Mouse (Mus musculus) embryonic facial prominence, embryonic 11.5 days (tissue): ENCODE results near the gene Topaz1. TPM values are rescaled to one million over a fixed set of nuclear protein-coding genes. Genes with fewer than 3 reads are reported as not detected.
A peak's percentile ranks its signal among the peaks of the same experiment; 100 is the strongest.

Experiments used
- ATAC-seq: fragments of 200-750 bp; cut with Nextera tagmentation; replicated peaks from 2 replicates; pipeline ENCODE4 v1.8.0; 2017; ENCODE audit warnings: low read depth; ENCODE audit not compliant: insufficient number of reproducible peaks, low FRiP score, low TSS enrichment
- DNase-seq: peaks from one replicate; pipeline ENCODE4 v3.0.0-alpha.2; 2015; ENCODE audit warnings: low spot score
- H3K27ac ChIP-seq: fragments of 300-500 bp; sonication (generic); replicated peaks from 2 replicates; pipeline ENCODE4 v1.5.1; 2014; ENCODE audit warnings: mild to moderate bottlenecking, low read depth, low read length, control low read depth
- H3K27me3 ChIP-seq: fragments of 300-500 bp; sonication (generic); 2 replicates; pipeline ENCODE4 v1.6.1; 2014; ENCODE audit warnings: mild to moderate bottlenecking, low read length, moderate library complexity, mixed read lengths; ENCODE audit not compliant: control insufficient read depth, insufficient read depth
- H3K36me3 ChIP-seq: fragments of 300-500 bp; sonication (generic); replicated peaks from 2 replicates; pipeline ENCODE4 v1.6.1; 2014; ENCODE audit warnings: low read depth, mild to moderate bottlenecking, low read length, moderate library complexity, mixed read lengths; ENCODE audit not compliant: control insufficient read depth, insufficient read depth
- H3K4me1 ChIP-seq: fragments of 300-500 bp; sonication (generic); 2 replicates; pipeline ENCODE4 v1.6.1; 2014; ENCODE audit warnings: low read length, mixed read lengths; ENCODE audit not compliant: control insufficient read depth, insufficient read depth
- H3K4me2 ChIP-seq: fragments of 300-500 bp; sonication (generic); 2 replicates; pipeline ENCODE4 v1.6.1; 2014; ENCODE audit warnings: low read depth, mild to moderate bottlenecking, control low read depth, low read length, moderate library complexity
- H3K4me3 ChIP-seq: fragments of 300-500 bp; sonication (generic); 2 replicates; pipeline ENCODE4 v1.5.1; 2014; ENCODE audit warnings: low read depth, low read length, control low read depth
- H3K9ac ChIP-seq: fragments of 300-500 bp; sonication (generic); replicated peaks from 2 replicates; pipeline ENCODE4 v1.6.1; 2014; ENCODE audit warnings: mild to moderate bottlenecking, control low read depth, low read length
- H3K9me3 ChIP-seq: fragments of 300-500 bp; sonication (generic); replicated peaks from 2 replicates; pipeline ENCODE4 v1.6.1; 2016; ENCODE audit warnings: mild to moderate bottlenecking, low read length, inconsistent platforms, mixed read lengths; ENCODE audit not compliant: control insufficient read depth
- WGBS: fragments of 180-500 bp; shearing (Covaris S2); extraction: QIAGEN DNeasy Blood & Tissue Kit; methylation state at CpG from one replicate; pipeline ENCODE4 v1.1.7; 2014; 5-methylcytosine and 5-hydroxymethylcytosine counted together
- polyA plus RNA-seq: library from polyadenylated mRNA; unstranded; fragments of >200 nt; fragmentation: Nextera tagmentation; extraction: Ambion mirVana; gene quantifications from 2 replicates; pipeline ENCODE4 v1.2.1, GENCODE M21; 2014

Topaz1 gene
- polyA plus RNA-seq, 1 experiment from 2014 or later = not detected

DNA sequence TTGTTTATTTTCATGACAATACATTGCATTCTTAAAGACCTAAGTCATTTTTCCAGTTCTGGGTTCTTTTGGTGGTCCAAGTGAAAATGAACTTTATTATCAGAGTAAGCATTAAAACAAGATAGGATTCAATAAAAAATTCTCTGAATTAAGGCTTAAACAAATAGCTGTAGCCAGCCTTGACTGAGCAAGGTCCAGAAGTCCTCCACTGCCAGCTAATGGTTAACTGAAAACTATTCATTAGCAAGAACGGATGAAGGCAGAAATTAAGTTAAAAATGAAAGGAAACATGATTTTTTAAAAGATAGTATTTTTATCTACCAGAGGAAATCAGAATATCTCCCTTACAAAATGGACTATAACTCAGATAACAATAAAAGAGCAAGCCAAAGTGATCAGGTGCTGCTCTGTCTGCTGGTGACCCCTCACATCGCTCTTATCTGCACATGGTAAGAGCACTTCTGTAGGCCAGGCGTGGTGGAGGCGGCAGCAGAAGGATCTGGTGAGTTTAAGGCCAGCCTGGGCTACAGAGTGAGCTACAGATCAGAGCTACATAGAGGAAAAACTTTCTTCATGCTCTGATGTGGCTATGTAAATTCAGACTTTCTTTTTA is 68.2 kb downstream of the Topaz1 start:
- no peak for DNase-seq
- ATAC-seq = no peak
- H3K27ac ChIP-seq = no peak overlapping the region
- no peaks in the 10 kb centered on the region for H3K9me3 ChIP-seq
- H3K27me3 ChIP-seq = no peaks in the 10 kb centered on the region
- H3K4me1 ChIP-seq = no peaks in the 10 kb centered on the region
- no peak overlapping the region for H3K9ac ChIP-seq
- H3K4me2 ChIP-seq = no peak overlapping the region
- H3K36me3 ChIP-seq = no peaks in the 10 kb centered on the region
- 87% methylated on average over 4 of the region's 4 CpGs for WGBS
- no peak overlapping the region for H3K4me3 ChIP-seq

DNA sequence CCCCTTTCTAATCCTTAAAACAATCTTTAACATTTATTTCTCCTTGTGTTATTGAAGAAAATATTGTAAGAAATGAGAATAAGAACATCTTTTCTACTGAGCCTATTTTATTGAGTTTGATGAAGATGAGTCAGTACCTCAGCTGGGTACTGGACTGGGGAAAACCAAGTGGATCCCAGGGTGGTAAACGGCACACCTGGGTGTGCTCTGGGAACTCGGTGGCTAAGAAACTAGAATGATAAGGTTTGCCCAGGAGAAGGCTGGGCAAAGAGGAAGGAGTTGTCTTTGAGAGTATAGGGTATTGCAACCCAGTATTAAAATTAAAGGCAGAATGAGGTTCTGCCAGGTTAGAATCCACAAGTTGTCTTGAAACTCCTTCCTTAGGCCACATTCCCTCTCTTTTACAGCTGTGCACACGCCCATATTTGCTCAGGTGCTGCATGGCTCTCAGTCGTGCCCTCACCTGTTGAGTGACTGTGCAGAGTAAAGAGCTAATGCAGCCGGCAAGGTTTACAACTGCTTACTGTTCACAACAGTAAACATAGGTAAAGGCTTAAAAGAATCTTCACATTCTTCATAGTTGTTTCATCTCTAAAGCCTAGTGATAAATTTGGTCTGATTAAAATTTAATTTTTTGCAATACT is 76.3 kb downstream of the Topaz1 start:
- no peak overlapping the region for H3K9ac ChIP-seq
- no peaks in the 10 kb centered on the region for H3K36me3 ChIP-seq
- no peak overlapping the region for H3K4me2 ChIP-seq
- H3K27me3 ChIP-seq = no peaks in the 10 kb centered on the region
- no peak for DNase-seq
- ATAC-seq = no peak
- H3K9me3 ChIP-seq = no peaks in the 10 kb centered on the region
- H3K27ac ChIP-seq = no peak overlapping the region
- H3K4me3 ChIP-seq = no peak overlapping the region
- H3K4me1 ChIP-seq = no peaks in the 10 kb centered on the region
- 82% methylated on average over 5 of the region's 5 CpGs for WGBS

DNA sequence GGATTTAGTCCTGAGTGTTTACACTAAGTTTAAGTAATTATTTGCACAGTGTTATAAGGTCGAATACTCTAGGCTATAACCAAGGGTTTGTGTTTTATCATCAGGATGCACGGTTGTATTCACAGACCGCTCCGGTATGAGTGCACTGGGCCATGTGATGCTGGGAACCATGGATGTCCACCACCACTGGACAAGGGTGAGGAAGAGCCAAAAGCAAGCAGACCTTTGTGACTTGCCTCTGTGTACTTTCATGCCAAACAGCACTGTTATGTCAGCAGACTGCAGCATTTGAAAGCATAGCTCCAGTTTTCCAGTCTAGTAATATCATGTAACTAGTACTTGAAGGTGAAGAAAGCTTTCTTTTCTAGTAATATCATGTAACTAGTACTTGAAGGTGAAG is 79.6 kb downstream of the Topaz1 start:
- WGBS = 91% methylated on average over 4 of the region's 4 CpGs
- H3K4me3 ChIP-seq = no peak overlapping the region
- no peak overlapping the region for H3K27ac ChIP-seq
- no peaks in the 10 kb centered on the region for H3K4me1 ChIP-seq
- no peaks in the 10 kb centered on the region for H3K36me3 ChIP-seq
- ATAC-seq = no peak
- H3K27me3 ChIP-seq = no peaks in the 10 kb centered on the region
- H3K9ac ChIP-seq = no peak overlapping the region
- no peak for DNase-seq
- H3K4me2 ChIP-seq = no peak overlapping the region
- H3K9me3 ChIP-seq = no peaks in the 10 kb centered on the region

DNA sequence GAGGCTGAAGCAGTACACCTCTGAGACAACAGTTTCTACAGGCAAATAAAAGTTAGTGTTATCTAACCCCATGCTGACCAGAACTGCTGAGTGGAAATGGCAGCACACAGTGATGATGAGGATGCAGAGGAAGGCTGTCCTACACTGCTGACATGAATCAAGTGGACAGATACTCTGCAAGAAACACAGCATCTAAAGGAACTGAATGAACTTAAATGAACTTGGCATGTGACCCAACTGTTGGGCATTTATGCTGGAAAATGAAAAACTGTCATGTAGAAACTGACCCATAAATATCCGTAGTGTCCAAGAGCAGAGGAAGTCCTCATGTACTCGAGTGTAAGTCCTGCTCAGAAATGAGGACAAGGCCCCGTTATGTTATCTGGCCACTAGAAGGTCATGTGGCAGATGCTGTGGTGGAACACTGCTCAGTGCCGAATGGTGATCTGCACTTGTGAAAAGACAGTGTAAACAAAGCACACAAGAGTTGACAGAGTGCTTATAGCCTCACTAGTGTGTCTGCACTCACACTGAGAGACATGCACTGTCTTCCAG is 82.8 kb downstream of the Topaz1 start:
- no peaks in the 10 kb centered on the region for H3K36me3 ChIP-seq
- no peak overlapping the region for H3K4me2 ChIP-seq
- H3K4me1 ChIP-seq = no peaks in the 10 kb centered on the region
- H3K27ac ChIP-seq = no peak overlapping the region
- H3K9me3 ChIP-seq = no peaks in the 10 kb centered on the region
- no peak overlapping the region for H3K4me3 ChIP-seq
- DNase-seq (no peak), ATAC-seq (no peak)
- no peak overlapping the region for H3K9ac ChIP-seq
- H3K27me3 ChIP-seq = no peaks in the 10 kb centered on the region
- WGBS = 84% methylated on average over 4 of the region's 4 CpGs

DNA sequence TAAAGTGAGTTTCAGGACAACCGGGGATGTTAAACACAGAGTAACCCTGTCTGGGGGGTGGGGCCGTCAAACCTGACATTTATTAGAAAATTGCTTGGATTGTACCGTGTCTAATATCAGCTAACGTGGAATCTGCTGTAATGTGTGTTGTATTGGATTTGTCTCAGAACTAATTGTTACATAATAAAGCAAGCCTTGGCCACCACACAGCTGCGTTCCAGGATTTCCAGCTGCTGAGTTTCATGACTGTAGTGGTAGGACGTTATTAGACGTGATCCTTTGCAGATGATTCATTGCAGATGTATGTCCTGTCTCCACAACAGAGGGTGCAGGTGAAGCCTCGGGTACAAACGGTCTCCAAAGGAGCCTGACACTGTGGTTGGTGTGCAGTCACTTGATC is 89.0 kb downstream of the Topaz1 start:
- H3K27me3 ChIP-seq = no peaks in the 10 kb centered on the region
- no peaks in the 10 kb centered on the region for H3K36me3 ChIP-seq
- no peak overlapping the region for H3K4me3 ChIP-seq
- ATAC-seq = no peak
- H3K4me1 ChIP-seq = no peaks in the 10 kb centered on the region
- WGBS = 77% methylated on average over 9 of the region's 9 CpGs
- no peak for DNase-seq
- H3K9ac ChIP-seq = no peak overlapping the region
- no peak overlapping the region for H3K4me2 ChIP-seq
- no peaks in the 10 kb centered on the region for H3K9me3 ChIP-seq
- H3K27ac ChIP-seq = no peak overlapping the region

DNA sequence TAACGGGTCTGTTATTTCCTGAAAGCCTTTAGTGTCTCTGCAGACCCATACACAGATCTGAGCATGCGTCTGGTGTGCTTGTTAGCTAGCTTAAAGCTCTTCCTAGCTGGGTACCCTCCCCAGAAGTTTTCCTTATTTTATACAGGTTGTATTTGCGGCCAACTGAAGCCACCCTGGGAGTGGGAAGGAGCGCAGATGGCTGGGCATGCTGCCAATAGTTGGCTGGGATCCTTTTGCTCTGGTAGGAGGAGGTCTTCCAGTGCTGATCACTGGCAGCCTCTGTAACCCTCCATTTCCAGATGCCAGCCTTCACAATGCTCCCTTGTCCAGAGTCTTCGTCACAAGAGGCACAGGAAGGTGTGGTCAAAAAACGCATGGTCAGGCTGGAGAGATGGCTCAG is 89.6 kb downstream of the Topaz1 start:
- 77% methylated on average over 6 of the region's 6 CpGs for WGBS

DNA sequence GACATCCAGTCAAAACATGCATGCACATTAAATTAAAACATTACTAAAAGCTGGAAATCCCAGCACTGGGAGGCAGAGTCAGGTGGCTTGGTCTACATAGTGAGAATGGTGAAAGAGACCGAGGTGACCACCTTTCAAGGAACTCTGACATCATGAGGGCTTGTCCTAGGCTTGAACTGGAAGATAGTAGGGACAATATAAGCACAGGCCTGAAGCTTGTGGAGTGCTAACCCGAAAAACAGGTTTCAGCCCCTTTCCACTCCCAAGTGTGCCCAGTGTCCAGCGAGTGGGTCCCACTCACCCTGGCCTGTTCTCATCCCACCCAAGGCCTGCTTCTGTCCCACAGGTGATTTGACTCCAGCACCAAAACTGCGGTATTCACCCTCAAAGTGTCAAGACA is 90.1 kb downstream of the Topaz1 start:
- DNase-seq = no peak
- no peak overlapping the region for H3K27ac ChIP-seq
- WGBS = 90% methylated on average over 4 of the region's 4 CpGs
- H3K4me1 ChIP-seq = no peaks in the 10 kb centered on the region
- no peak for ATAC-seq
- H3K9me3 ChIP-seq = no peaks in the 10 kb centered on the region
- H3K27me3 ChIP-seq = no peaks in the 10 kb centered on the region
- H3K36me3 ChIP-seq = no peaks in the 10 kb centered on the region
- H3K4me3 ChIP-seq = no peak overlapping the region
- no peak overlapping the region for H3K9ac ChIP-seq
- no peak overlapping the region for H3K4me2 ChIP-seq

More for the DNA sequence above, 89.6 kb downstream of the Topaz1 start:
- no peak overlapping the region for H3K4me2 ChIP-seq
- H3K9me3 ChIP-seq = no peaks in the 10 kb centered on the region
- H3K36me3 ChIP-seq = no peaks in the 10 kb centered on the region
- H3K4me1 ChIP-seq = no peaks in the 10 kb centered on the region
- ATAC-seq = no peak
- DNase-seq = no peak
- no peak overlapping the region for H3K9ac ChIP-seq
- no peaks in the 10 kb centered on the region for H3K27me3 ChIP-seq
- no peak overlapping the region for H3K4me3 ChIP-seq
- H3K27ac ChIP-seq = no peak overlapping the region

DNA sequence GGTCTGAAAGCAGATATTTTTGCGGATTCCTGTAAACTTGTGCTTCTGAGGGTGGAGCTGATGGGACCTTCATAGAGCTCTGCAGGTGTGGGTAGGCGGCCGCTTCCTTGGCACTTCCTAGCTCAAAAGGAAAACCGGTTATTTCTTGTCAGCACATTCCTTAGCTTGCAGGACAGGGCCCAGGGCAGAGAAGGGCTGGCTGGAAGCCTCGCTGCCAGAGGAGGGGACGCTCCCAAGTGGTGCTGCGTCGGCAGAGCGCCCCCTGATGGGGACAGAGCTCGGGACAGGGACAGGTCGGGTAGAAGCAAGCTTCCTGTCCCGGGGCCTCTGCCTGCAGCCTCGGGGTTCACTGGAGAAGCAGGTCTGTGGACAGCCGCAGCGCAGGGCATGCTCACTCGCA is 90.5 kb downstream of the Topaz1 start:
- no peak overlapping the region for H3K4me3 ChIP-seq
- no peak overlapping the region for H3K27ac ChIP-seq
- 24% methylated on average over 16 of the region's 16 CpGs for WGBS
- no peak overlapping the region for H3K9ac ChIP-seq
- no peaks in the 10 kb centered on the region for H3K9me3 ChIP-seq
- H3K4me1 ChIP-seq = no peaks in the 10 kb centered on the region
- no peaks in the 10 kb centered on the region for H3K27me3 ChIP-seq
- DNase-seq (peak; percentile 61), ATAC-seq (peak; percentile 44; the same call in 1 of the 2 replicates)
- H3K36me3 ChIP-seq = no peaks in the 10 kb centered on the region
- H3K4me2 ChIP-seq = no peak overlapping the region
